Mouse (Mus musculus) liver, embryonic 13.5 days (tissue): ENCODE measurements around the gene Rasgrf2. TPM values are rescaled to one million over a fixed set of nuclear protein-coding genes. Genes with fewer than 3 reads are reported as not detected.

Experiments used
- ATAC-seq: fragments of 200-750 bp; cut with Nextera tagmentation; 2 replicates; pipeline ENCODE4 v1.8.0; 2017; ENCODE audit warnings: low read depth, mild to moderate bottlenecking, moderate number of reproducible peaks, moderate library complexity
- DNase-seq: peaks from one replicate; pipeline ENCODE4 v3.0.0; 2022
- H3K27ac ChIP-seq: fragments of 300-500 bp; sonication (generic); 2 replicates; pipeline ENCODE4 v1.5.1; 2015; ENCODE audit warnings: moderate library complexity, mild to moderate bottlenecking, inconsistent platforms
- H3K27me3 ChIP-seq: fragments of 300-500 bp; sonication (generic); 2 replicates; pipeline ENCODE4 v1.6.1; 2015; ENCODE audit warnings: mild to moderate bottlenecking, inconsistent platforms
- H3K36me3 ChIP-seq: fragments of 300-500 bp; sonication (generic); 2 replicates; pipeline ENCODE4 v1.6.1; 2015; ENCODE audit warnings: mild to moderate bottlenecking, inconsistent platforms
- H3K4me1 ChIP-seq: fragments of 300-500 bp; sonication (generic); replicated peaks from 2 replicates; pipeline ENCODE4 v1.6.1; 2015; ENCODE audit warnings: inconsistent platforms
- H3K4me2 ChIP-seq: fragments of 300-500 bp; sonication (generic); 2 replicates; pipeline ENCODE4 v1.6.1; 2015; ENCODE audit warnings: inconsistent platforms, mild to moderate bottlenecking, moderate library complexity
- H3K4me3 ChIP-seq: fragments of 300-500 bp; sonication (generic); replicated peaks from 2 replicates; pipeline ENCODE4 v1.5.1; 2015; ENCODE audit warnings: mild to moderate bottlenecking, inconsistent platforms
- H3K9ac ChIP-seq: fragments of 300-500 bp; sonication (generic); 2 replicates; pipeline ENCODE4 v1.6.1; 2015; ENCODE audit warnings: mild to moderate bottlenecking, inconsistent platforms
- H3K9me3 ChIP-seq: fragments of 300-500 bp; sonication (generic); replicated peaks from 2 replicates; pipeline ENCODE4 v1.6.1; 2016; ENCODE audit warnings: inconsistent platforms
- WGBS: fragments of 180-500 bp; shearing (Covaris S2); methylation state at CpG from one replicate; pipeline ENCODE4 v1.1.7; 2015; ENCODE audit not compliant: insufficient replicate concordance; 5-methylcytosine and 5-hydroxymethylcytosine counted together
- polyA plus RNA-seq: library from polyadenylated mRNA; unstranded; fragments of >200 nt; fragmentation: Nextera tagmentation; extraction: Ambion mirVana; gene quantifications from 2 replicates; pipeline ENCODE4 v1.2.1, GENCODE M21; 2015

Rasgrf2 gene
- polyA plus RNA-seq, 1 experiment from 2014 or later: 0.10 TPM

GRCm38 (mm10) chr13:91938826-91939225 lies 192.6 kb downstream of the Rasgrf2 start:
- Histone ChIP-seq H3K36me3 (no peaks in the 10 kb centered on the region), H3K4me3 (no peak overlapping the region), H3K9ac (no peak overlapping the region), H3K27me3 (no peaks in the 10 kb centered on the region), H3K4me1 (no peaks in the 10 kb centered on the region), H3K9me3 (no peaks in the 10 kb centered on the region), H3K27ac (no peak overlapping the region), H3K4me2 (no peak overlapping the region)
- 27% methylated on average over 1 of the region's 1 CpGs for WGBS
- ATAC-seq (no peak), DNase-seq (no peak)

GRCm38 (mm10) chr13:91937232-91937631 lies 194.2 kb downstream of the Rasgrf2 start:
- Histone ChIP-seq H3K4me3 (no peak overlapping the region), H3K9ac (no peak overlapping the region), H3K27ac (no peak overlapping the region), H3K27me3 (no peaks in the 10 kb centered on the region), H3K36me3 (no peaks in the 10 kb centered on the region), H3K9me3 (no peaks in the 10 kb centered on the region), H3K4me1 (no peaks in the 10 kb centered on the region), H3K4me2 (no peak overlapping the region)
- no peak for DNase-seq
- no peak for ATAC-seq
- 55% methylated on average over 2 of the region's 2 CpGs for WGBS

GRCm38 (mm10) chr13:91932122-91932521 lies 199.3 kb downstream of the Rasgrf2 start:
- 66% methylated on average over 1 of the region's 1 CpGs for WGBS
- no peaks in the 10 kb centered on the region for H3K36me3 ChIP-seq
- H3K4me2 ChIP-seq: no peak overlapping the region
- H3K4me1 ChIP-seq: no peaks in the 10 kb centered on the region
- no peak overlapping the region for H3K9ac ChIP-seq
- no peak for ATAC-seq
- no peak overlapping the region for H3K27ac ChIP-seq
- no peak overlapping the region for H3K4me3 ChIP-seq
- no peaks in the 10 kb centered on the region for H3K27me3 ChIP-seq
- DNase-seq: no peak
- H3K9me3 ChIP-seq: no peaks in the 10 kb centered on the region

- Histone ChIP-seq H3K36me3 (no peaks in the 10 kb centered on the region), H3K27ac (no peak overlapping the region), H3K4me1 (no peaks in the 10 kb centered on the region), H3K27me3 (no peaks in the 10 kb centered on the region), H3K4me2 (no peak overlapping the region), H3K9ac (no peak overlapping the region), H3K9me3 (no peaks in the 10 kb centered on the region), H3K4me3 (no peak overlapping the region)
- DNase-seq (no peak), ATAC-seq (no peak)
- 62% methylated on average over 7 of the region's 7 CpGs for WGBS
These were observed 201.3 kb downstream of the Rasgrf2 start for GRCm38 (mm10) chr13:91929943-91930726.

- Histone ChIP-seq H3K4me2 (no peak overlapping the region), H3K36me3 (no peaks in the 10 kb centered on the region), H3K27ac (no peak overlapping the region), H3K27me3 (no peaks in the 10 kb centered on the region), H3K4me3 (no peak overlapping the region), H3K9ac (no peak overlapping the region), H3K9me3 (no peaks in the 10 kb centered on the region), H3K4me1 (no peaks in the 10 kb centered on the region)
- no peak for DNase-seq
- WGBS: 41% methylated on average over 4 of the region's 4 CpGs
- ATAC-seq: no peak
These were observed 202.7 kb downstream of the Rasgrf2 start for GRCm38 (mm10) chr13:91928605-91929389.

- H3K9me3 ChIP-seq: no peaks in the 10 kb centered on the region
- H3K4me3 ChIP-seq: no peak overlapping the region
- no peak overlapping the region for H3K27ac ChIP-seq
- DNase-seq (no peak), ATAC-seq (no peak)
- no peaks in the 10 kb centered on the region for H3K27me3 ChIP-seq
- no peaks in the 10 kb centered on the region for H3K4me1 ChIP-seq
- H3K4me2 ChIP-seq: no peak overlapping the region
- WGBS: 30% methylated on average over 3 of the region's 3 CpGs
- no peak overlapping the region for H3K9ac ChIP-seq
- no peaks in the 10 kb centered on the region for H3K36me3 ChIP-seq
These were observed 210.4 kb downstream of the Rasgrf2 start for GRCm38 (mm10) chr13:91921010-91921409.

GRCm38 (mm10) chr13:91918764-91919163 lies 212.7 kb downstream of the Rasgrf2 start:
- WGBS: 76% methylated on average over 5 of the region's 5 CpGs
- no peak overlapping the region for H3K4me2 ChIP-seq
- DNase-seq: no peak
- no peaks in the 10 kb centered on the region for H3K27me3 ChIP-seq
- no peak overlapping the region for H3K4me3 ChIP-seq
- H3K27ac ChIP-seq: no peak overlapping the region
- H3K9ac ChIP-seq: no peak overlapping the region
- no peaks in the 10 kb centered on the region for H3K36me3 ChIP-seq
- no peaks in the 10 kb centered on the region for H3K9me3 ChIP-seq
- no peaks in the 10 kb centered on the region for H3K4me1 ChIP-seq
- ATAC-seq: no peak

- no peaks in the 10 kb centered on the region for H3K9me3 ChIP-seq
These were observed 213.6 kb downstream of the Rasgrf2 start for GRCm38 (mm10) chr13:91917835-91918234.

GRCm38 (mm10) chr13:91916308-91916707 lies 215.1 kb downstream of the Rasgrf2 start:
- no peaks in the 10 kb centered on the region for H3K4me1 ChIP-seq

More at GRCm38 (mm10) chr13:91917835-91918234, 213.6 kb downstream of the Rasgrf2 start:
- Histone ChIP-seq H3K4me3 (no peak overlapping the region), H3K9ac (no peak overlapping the region), H3K27me3 (no peaks in the 10 kb centered on the region), H3K36me3 (no peaks in the 10 kb centered on the region), H3K4me2 (no peak overlapping the region), H3K27ac (no peak overlapping the region), H3K4me1 (no peaks in the 10 kb centered on the region)
- ATAC-seq (no peak), DNase-seq (no peak)
- WGBS: 56% methylated on average over 2 of the region's 2 CpGs

GRCm38 (mm10) chr13:91915582-91916239 lies 215.7 kb downstream of the Rasgrf2 start:
- Histone ChIP-seq H3K27ac (no peak overlapping the region), H3K4me2 (no peak overlapping the region), H3K9me3 (no peaks in the 10 kb centered on the region), H3K4me3 (no peak overlapping the region), H3K36me3 (no peaks in the 10 kb centered on the region), H3K4me1 (no peaks in the 10 kb centered on the region), H3K9ac (no peak overlapping the region), H3K27me3 (no peaks in the 10 kb centered on the region)
- 65% methylated on average over 6 of the region's 6 CpGs for WGBS
- ATAC-seq (no peak), DNase-seq (no peak)

More at GRCm38 (mm10) chr13:91916308-91916707, 215.1 kb downstream of the Rasgrf2 start:
- no peak for DNase-seq
- no peaks in the 10 kb centered on the region for H3K9me3 ChIP-seq
- no peaks in the 10 kb centered on the region for H3K27me3 ChIP-seq
- H3K27ac ChIP-seq: no peak overlapping the region
- 63% methylated on average over 5 of the region's 5 CpGs for WGBS
- H3K9ac ChIP-seq: no peak overlapping the region
- ATAC-seq: no peak
- no peaks in the 10 kb centered on the region for H3K36me3 ChIP-seq
- H3K4me3 ChIP-seq: no peak overlapping the region
- H3K4me2 ChIP-seq: no peak overlapping the region

GRCm38 (mm10) chr13:91915192-91915581 lies 216.3 kb downstream of the Rasgrf2 start:
- H3K4me1 ChIP-seq: no peaks in the 10 kb centered on the region
- WGBS: 12% methylated on average over 4 of the region's 4 CpGs

More at GRCm38 (mm10) chr13:91915192-91915581, 216.3 kb downstream of the Rasgrf2 start:
- ATAC-seq (no peak), DNase-seq (no peak)
- H3K4me3 ChIP-seq: no peak overlapping the region
- H3K36me3 ChIP-seq: no peaks in the 10 kb centered on the region
- H3K27ac ChIP-seq: no peak overlapping the region
- no peaks in the 10 kb centered on the region for H3K9me3 ChIP-seq
- H3K4me2 ChIP-seq: no peak overlapping the region
- no peak overlapping the region for H3K9ac ChIP-seq
- no peaks in the 10 kb centered on the region for H3K27me3 ChIP-seq
